Mouse (Mus musculus) stomach, postnatal 0 days (tissue): ENCODE results near the gene Tyk2. TPM values are rescaled to one million over a fixed set of nuclear protein-coding genes. Genes with fewer than 3 reads are reported as not detected.

ENCODE experiments used
- ATAC-seq: fragments of 200-750 bp; cut with Nextera tagmentation; 2 replicates; pipeline ENCODE4 v1.8.0; 2017; ENCODE audit not compliant: low FRiP score, low TSS enrichment
- DNase-seq: peaks from one replicate; pipeline ENCODE4 v3.0.0-alpha.2; 2016; ENCODE audit warnings: low spot score
- H3K27ac ChIP-seq: fragments of 300-500 bp; sonication (generic); replicated peaks from 2 replicates; pipeline ENCODE4 v1.5.1; 2014; ENCODE audit warnings: mild to moderate bottlenecking, control low read depth
- H3K27me3 ChIP-seq: fragments of 300-500 bp; sonication (generic); 2 replicates; pipeline ENCODE4 v1.6.1; 2014; ENCODE audit warnings: low read length; ENCODE audit not compliant: control insufficient read depth, insufficient read depth
- H3K36me3 ChIP-seq: fragments of 300-500 bp; sonication (generic); 2 replicates; pipeline ENCODE4 v1.6.1; 2014; ENCODE audit warnings: low read length, mixed read lengths; ENCODE audit not compliant: control insufficient read depth, insufficient read depth
- H3K4me1 ChIP-seq: fragments of 300-500 bp; sonication (generic); replicated peaks from 2 replicates; pipeline ENCODE4 v1.6.1; 2014; ENCODE audit warnings: antibody characterized with exemption; ENCODE audit not compliant: control insufficient read depth, insufficient read depth
- H3K4me2 ChIP-seq: fragments of 300-500 bp; sonication (generic); replicated peaks from 2 replicates; pipeline ENCODE4 v1.6.1; 2014; ENCODE audit warnings: low read depth, mild to moderate bottlenecking, control low read depth, moderate library complexity
- H3K4me3 ChIP-seq: fragments of 300-500 bp; sonication (generic); 2 replicates; pipeline ENCODE4 v1.5.1; 2014; ENCODE audit warnings: low read depth, low read length, control low read depth
- H3K9ac ChIP-seq: fragments of 300-500 bp; sonication (generic); 2 replicates; pipeline ENCODE4 v1.6.1; 2014; ENCODE audit warnings: mild to moderate bottlenecking, low read length, control low read depth, mixed read lengths
- H3K9me3 ChIP-seq: fragments of 300-500 bp; sonication (generic); 2 replicates; pipeline ENCODE4 v1.6.1; 2016; ENCODE audit warnings: low read length; ENCODE audit not compliant: control insufficient read depth
- CTCF ChIP-seq: IDR thresholded peaks from 2 replicates; pipeline ENCODE4 v1.5.1; 2016; ENCODE audit warnings: antibody characterized with exemption, low read depth, mild to moderate bottlenecking, moderate library complexity
- EP300 ChIP-seq: optimal IDR thresholded peaks from 2 replicates; pipeline ENCODE3; 2016; ENCODE audit warnings: antibody characterized with exemption
- WGBS: fragments of 180-500 bp; shearing (Covaris S2); extraction: QIAGEN DNeasy Blood & Tissue Kit; methylation state at CpG from one replicate; pipeline ENCODE4 v1.1.7; 2014; 5-methylcytosine and 5-hydroxymethylcytosine counted together
- polyA plus RNA-seq: library from polyadenylated mRNA; unstranded; fragments of >200 nt; fragmentation: Nextera tagmentation; extraction: Ambion mirVana; gene quantifications from 2 replicates; pipeline ENCODE4 v1.2.1, GENCODE M21; 2015

Tyk2 gene
- polyA plus RNA-seq, 1 experiment from 2014 or later = 6.8 TPM

- ATAC-seq (peak; percentile 59), DNase-seq (peak; percentile 87)
- no peak overlapping the region for H3K27ac ChIP-seq
- H3K4me2 ChIP-seq = peak overlapping the region; percentile 14; the same call in 1 of the 2 replicates
- no peak overlapping the region for H3K4me3 ChIP-seq
- TF ChIP-seq CTCF (no peak), EP300 (no peak)
- no peaks in the 10 kb centered on the region for H3K27me3 ChIP-seq
- H3K9ac ChIP-seq = peak overlapping the region; percentile 31; the same call in 1 of the 2 replicates
- H3K9me3 ChIP-seq = no peaks in the 10 kb centered on the region
- no peaks in the 10 kb centered on the region; the same call in 1 of the 2 replicates for H3K4me1 ChIP-seq
- WGBS = 29% methylated on average over 10 of the region's 10 CpGs
- peaks cover 10% of the 10 kb centered on the region; the same call in 1 of the 2 replicates for H3K36me3 ChIP-seq
These were observed 15.7 kb upstream of the Tyk2 start for GRCm38 (mm10) chr9:21146722-21147121.

- TF ChIP-seq CTCF (no peak), EP300 (no peak)
- H3K4me2 ChIP-seq = no peak overlapping the region
- H3K4me3 ChIP-seq = no peak overlapping the region
- H3K36me3 ChIP-seq = peaks cover 18% of the 10 kb centered on the region
- H3K4me1 ChIP-seq = no peaks in the 10 kb centered on the region; the same call in 1 of the 2 replicates
- DNase-seq = no peak
- ATAC-seq = no peak
- no peaks in the 10 kb centered on the region for H3K9me3 ChIP-seq
- no peak overlapping the region for H3K27ac ChIP-seq
- H3K9ac ChIP-seq = no peak overlapping the region
- no peaks in the 10 kb centered on the region for H3K27me3 ChIP-seq
- WGBS = 92% methylated on average over 4 of the region's 4 CpGs
These were observed 14.4 kb upstream of the Tyk2 start for GRCm38 (mm10) chr9:21145431-21145830.

DNA sequence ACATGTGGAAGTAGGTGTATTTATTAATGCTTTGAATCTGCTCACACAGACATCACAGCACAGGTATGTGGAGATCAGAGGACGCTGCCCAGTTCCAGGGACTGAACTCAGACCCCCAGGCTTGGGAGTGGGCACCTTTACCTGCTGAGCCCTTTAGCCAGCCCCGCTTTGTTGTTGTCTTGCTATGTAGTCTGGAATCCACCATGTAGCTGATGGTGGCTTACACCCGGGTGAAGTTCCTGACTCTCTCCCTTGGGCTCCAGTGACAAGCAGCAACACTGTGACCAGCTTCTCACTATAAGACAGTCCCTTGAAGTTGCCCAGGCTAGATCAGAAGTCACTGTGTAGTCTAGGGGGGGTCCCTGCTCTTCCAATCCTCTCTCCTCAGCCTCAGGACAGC, 13.3 kb upstream of the Tyk2 start:
- DNase-seq (no peak), ATAC-seq (no peak)
- Histone ChIP-seq H3K4me1 (no peaks in the 10 kb centered on the region; the same call in 1 of the 2 replicates), H3K4me2 (no peak overlapping the region), H3K9me3 (no peaks in the 10 kb centered on the region), H3K27me3 (no peaks in the 10 kb centered on the region), H3K27ac (no peak overlapping the region), H3K36me3 (peaks cover 29% of the 10 kb centered on the region), H3K9ac (no peak overlapping the region), H3K4me3 (no peak overlapping the region)
- WGBS = 93% methylated on average over 3 of the region's 3 CpGs
- TF ChIP-seq CTCF (no peak), EP300 (no peak)

- no peak overlapping the region for H3K4me3 ChIP-seq
- H3K27me3 ChIP-seq = no peaks in the 10 kb centered on the region
- WGBS = 82% methylated on average over 14 of the region's 14 CpGs
- no peak overlapping the region for H3K4me2 ChIP-seq
- no peak overlapping the region for H3K27ac ChIP-seq
- no peak for TF ChIP-seq CTCF
- TF ChIP-seq EP300 = no peak
- ATAC-seq (no peak), DNase-seq (no peak)
- no peaks in the 10 kb centered on the region for H3K9me3 ChIP-seq
- H3K9ac ChIP-seq = no peak overlapping the region
- peaks cover 34% of the 10 kb centered on the region for H3K36me3 ChIP-seq
- no peaks in the 10 kb centered on the region for H3K4me1 ChIP-seq
These were observed 10.9 kb upstream of the Tyk2 start for GRCm38 (mm10) chr9:21141922-21142321.

DNA sequence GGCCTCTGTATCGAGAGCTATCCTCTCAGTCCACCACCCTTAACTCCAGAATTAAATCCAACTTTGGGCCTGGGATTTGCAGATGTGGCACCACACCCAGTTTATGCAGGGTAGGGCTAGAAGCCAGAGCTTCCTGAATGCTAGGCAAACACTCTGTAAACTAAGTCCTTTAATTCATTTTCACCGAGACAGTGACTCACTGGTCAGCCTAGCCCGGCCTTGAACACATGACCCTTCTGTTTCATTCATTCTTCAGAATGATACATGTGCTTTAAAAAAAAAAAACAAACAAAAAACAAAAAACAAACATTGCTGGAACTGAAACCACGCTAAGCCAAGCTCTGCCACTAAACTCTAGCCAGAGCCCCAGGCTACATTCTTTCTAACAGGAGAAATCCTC, 7.3 kb upstream of the Tyk2 start:
- Histone ChIP-seq H3K4me1 (no peaks in the 10 kb centered on the region), H3K36me3 (peaks cover 30% of the 10 kb centered on the region), H3K9ac (no peak overlapping the region), H3K4me3 (no peak overlapping the region), H3K27me3 (no peaks in the 10 kb centered on the region), H3K9me3 (no peaks in the 10 kb centered on the region), H3K4me2 (no peak overlapping the region), H3K27ac (no peak overlapping the region)
- no peak for DNase-seq
- 48% methylated on average over 4 of the region's 4 CpGs for WGBS
- no peak for ATAC-seq
- TF ChIP-seq CTCF (no peak), EP300 (no peak)

DNA sequence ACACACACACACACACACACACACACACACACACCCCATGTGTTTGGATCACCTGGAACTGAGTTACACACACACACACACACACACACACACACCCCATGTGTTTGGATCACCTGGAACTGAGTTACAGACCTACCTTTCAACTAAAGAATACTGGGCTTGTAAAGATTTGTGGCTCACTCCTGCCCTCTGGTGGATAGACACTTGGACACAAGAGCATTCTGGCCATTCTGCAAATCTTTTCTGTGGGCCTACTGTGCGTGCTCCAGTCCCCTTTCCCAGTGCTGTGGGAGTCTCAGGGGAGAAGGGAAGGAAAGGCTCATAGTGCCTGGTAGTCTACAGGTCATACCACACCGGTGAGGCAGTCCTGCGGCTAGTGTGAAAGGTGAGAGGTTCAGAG, 6.2 kb upstream of the Tyk2 start:
- Histone ChIP-seq H3K27me3 (no peaks in the 10 kb centered on the region), H3K4me1 (no peaks in the 10 kb centered on the region), H3K9me3 (no peaks in the 10 kb centered on the region), H3K36me3 (peaks cover 26% of the 10 kb centered on the region), H3K27ac (no peak overlapping the region), H3K9ac (no peak overlapping the region), H3K4me2 (no peak overlapping the region), H3K4me3 (no peak overlapping the region)
- ATAC-seq (peak; percentile 31), DNase-seq (peak; percentile 72)
- WGBS = 51% methylated on average over 3 of the region's 3 CpGs
- peak; percentile 85 for TF ChIP-seq CTCF
- no peak for TF ChIP-seq EP300
